Mouse (Mus musculus) liver (tissue): ENCODE measurements around the gene Vac14.

Source experiments
- DNase-seq: peaks from one replicate; pipeline ENCODE4 v3.0.0-alpha.2; 2020; ENCODE audit warnings: mixed read lengths

The Vac14 gene

GRCm38 (mm10) chr8:110694226-110694625, 75.8 kb downstream of the Vac14 start:
- DNase-seq: no peak

DNA sequence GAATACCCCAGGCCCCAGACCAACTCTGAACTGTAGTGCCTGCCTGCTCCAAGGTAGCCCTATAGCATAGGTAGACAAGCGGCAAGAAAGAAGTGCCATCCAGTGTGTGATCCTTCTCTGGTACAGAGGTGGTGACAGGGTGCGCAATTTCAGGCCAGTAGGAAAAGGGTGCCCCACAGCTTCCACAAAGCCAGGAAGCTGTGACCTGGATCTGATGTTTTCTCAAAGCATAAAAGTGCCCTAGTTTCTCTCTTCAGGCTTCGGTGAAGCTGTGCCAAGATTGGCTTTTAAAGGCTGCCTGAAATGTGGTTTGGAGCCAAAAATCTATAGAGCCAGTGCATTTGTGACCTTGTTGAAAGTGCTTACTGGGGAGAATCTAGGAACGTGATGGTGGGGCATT, 76.4 kb downstream of the Vac14 start:
- DNase-seq: no peak

GRCm38 (mm10) chr8:110695431-110695830, 77.0 kb downstream of the Vac14 start:
- no peak for DNase-seq

GRCm38 (mm10) chr8:110696051-110696450, 77.7 kb downstream of the Vac14 start:
- no peak for DNase-seq

GRCm38 (mm10) chr8:110697571-110697970, 79.2 kb downstream of the Vac14 start:
- DNase-seq: no peak

GRCm38 (mm10) chr8:110698098-110698497, 79.7 kb downstream of the Vac14 start:
- DNase-seq: no peak

GRCm38 (mm10) chr8:110699501-110699900, 81.1 kb downstream of the Vac14 start:
- DNase-seq: no peak

DNA sequence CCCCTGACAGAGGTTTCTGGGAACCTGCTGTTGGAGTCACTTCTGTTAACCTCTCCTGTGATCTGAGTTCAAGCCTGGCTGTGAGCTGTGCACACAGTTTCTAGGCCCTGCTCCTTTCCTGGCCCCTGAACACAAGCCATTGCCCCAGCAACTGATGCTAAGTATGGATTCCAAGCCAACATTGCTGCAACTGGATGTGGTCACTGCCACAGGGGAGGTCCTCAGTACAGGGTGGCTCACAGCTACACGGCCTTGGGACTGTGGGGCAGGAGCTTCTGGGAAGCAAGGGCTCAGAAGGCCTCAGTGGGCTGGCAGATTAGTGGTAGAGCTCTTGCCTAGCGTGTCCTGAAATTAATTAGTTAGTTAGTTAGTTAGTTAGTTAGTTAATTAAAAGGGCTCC, 82.2 kb downstream of the Vac14 start:
- DNase-seq: no peak

GRCm38 (mm10) chr8:110702636-110703459, 84.5 kb downstream of the Vac14 start:
- no peak for DNase-seq

DNA sequence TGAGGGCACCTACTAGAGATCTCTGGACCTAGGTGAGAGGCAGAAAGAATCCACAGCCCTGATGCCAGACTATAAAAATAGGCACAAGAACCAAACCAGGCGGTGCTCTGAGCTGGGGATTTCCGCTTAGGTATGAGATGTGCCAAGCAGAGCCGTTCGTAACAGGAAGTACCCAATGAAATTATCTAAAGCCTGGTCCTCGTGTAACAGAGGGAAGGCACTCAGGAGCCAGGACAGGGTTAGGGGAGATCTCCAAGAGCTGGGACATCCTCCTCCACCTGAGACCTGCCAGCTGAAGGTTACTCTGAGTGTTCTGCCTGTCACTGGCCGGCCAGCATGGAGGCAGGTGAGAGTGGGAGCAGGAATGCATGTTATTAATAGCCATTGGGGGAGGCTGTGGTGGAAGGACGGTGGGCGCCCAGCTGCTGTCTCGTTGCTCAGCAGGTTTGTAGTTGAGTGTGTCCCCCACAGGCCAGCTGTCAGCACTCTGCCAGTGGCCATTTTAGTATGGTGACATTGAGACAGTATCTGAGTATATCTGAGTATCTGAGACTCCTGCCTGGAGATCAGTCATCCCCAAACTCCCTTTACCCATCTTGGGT, 85.2 kb downstream of the Vac14 start:
- DNase-seq: no peak

DNA sequence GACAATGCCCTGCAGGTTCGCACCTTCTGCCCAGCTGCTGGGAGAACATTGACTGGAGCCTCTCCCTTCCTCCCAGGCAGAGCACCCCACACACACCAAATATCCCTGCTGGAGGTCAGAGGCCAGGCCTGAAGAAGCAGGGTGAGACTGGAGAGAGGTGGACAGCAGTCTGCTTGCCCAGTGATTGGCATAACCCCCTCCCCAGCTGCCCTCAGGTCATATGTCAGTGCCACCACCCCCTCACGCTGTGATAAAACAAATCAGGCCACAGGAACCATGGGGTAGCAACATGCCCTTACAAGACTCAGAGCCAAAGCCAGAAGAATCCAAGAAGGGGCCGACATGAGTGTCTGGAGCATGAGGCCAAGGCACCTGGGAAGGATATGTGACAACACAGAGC, 85.7 kb downstream of the Vac14 start:
- DNase-seq: no peak

DNA sequence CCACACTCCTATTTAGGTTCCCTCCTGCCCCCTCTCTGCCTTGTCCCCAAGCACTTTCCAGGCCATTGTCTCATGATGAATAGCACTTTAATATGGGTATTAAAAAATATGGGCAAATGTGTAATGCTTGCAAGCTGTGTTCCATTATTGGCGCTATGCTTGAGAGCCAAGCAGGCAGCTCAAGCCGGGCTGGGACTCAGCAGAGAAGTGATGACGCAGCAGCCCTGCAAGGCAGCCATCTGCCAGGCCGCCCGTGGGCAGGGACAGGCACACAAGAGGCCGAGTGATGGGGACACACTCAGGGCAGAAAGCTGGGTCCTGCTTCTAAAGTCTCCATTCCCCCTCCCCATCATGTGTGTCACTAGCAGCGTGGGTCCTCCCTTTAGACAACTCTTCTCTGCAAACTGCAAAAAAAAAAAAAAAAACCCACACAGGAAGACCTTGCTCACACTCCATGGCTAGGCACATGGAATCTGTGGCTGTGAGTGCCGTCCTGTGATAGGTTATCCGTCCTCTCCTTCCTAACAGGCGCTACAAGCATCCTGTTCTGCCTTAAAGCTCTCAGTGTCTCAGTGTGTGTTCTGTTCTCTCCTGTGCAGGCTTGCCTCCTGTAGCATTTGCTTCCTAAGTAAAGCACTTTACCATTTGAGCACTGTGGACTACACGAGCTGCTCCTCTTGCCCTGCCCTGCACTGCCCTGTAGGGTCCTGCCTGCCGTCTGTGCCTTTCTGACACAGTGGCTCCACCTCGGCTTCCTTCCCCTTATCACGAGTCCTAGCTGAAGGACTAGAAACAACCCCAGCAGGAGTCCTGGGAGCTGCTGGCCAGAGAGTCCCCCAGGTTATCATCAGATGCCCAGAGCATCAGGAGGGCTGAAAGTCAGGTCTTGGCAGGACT, 87.3 kb downstream of the Vac14 start:
- no peak for DNase-seq

DNA sequence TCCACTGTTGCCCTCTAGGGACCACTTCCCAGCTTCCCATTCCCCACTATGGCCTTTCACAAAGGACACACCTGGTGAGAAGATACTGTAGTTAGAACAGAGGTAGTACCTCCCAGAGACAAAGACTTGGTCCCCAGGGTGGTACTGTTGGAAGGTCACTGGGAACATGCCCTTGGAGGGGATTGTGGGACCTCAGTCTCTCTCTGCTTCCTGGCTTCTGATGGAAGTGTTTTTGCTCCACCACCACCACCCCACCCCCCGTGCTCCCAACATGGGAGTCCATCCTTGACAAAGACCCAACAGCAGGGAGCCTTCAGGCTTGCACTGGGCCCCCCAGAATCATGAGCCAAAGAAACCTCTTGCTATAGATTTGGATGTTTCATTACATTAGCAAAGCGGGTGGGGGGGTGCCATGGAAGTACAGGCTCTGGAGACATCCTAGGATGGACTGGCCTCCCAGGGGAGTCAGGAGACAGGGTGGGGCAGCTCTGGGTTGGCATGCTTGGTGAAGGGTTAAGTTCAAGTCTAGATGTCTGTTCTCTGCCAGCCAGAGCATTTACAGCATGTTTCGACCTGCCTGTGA, 88.0 kb downstream of the Vac14 start:
- no peak for DNase-seq

DNA sequence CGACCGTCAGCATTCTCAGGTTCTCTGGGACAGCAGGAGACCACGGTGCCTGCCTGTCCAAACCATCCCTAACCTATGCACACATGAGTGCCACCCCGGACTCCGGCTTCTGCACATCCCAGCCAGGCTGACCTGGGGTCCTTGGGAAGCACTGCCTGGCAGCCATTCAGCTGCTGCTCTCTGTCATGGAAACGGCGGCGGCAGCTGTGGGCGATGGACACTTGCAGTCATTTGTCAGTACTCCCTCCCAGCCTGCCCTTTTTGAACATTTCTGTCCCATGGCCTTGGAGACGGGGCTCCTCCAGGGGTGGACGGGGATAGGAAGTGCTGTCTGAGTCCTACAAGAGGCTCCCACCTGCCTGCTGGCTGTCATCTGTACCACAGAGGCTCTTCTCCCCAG, 90.0 kb downstream of the Vac14 start:
- DNase-seq: no peak

DNA sequence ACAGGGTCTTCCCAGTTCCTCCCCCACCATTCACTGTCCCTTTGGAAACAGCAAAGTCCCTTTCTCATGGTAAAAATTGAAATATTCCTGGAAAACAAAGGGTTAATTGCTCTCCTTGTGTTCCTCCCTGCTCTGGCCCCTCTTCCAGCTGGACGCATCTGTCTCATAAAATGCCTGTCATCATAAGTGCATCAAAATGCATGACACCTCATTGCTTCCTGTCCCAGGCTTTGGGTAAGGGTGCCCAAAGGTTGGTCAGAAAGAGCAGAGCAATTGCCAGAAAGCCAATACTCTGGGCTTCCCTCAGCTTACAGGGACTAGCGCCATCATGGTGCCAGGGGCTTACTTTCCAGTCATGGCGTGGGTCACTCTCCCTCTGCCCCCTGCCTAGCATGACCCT, 92.2 kb downstream of the Vac14 start:
- no peak for DNase-seq

- DNase-seq: no peak
Observed at GRCm38 (mm10) chr8:110711271-110711934, 93.0 kb downstream of the Vac14 start.

- no peak for DNase-seq
Observed at GRCm38 (mm10) chr8:110713073-110713472, 94.7 kb downstream of the Vac14 start.

- no peak for DNase-seq
Observed at GRCm38 (mm10) chr8:110714827-110715519, 96.6 kb downstream of the Vac14 start.

GRCm38 (mm10) chr8:110716075-110716474, 97.7 kb downstream of the Vac14 start:
- DNase-seq: no peak

DNA sequence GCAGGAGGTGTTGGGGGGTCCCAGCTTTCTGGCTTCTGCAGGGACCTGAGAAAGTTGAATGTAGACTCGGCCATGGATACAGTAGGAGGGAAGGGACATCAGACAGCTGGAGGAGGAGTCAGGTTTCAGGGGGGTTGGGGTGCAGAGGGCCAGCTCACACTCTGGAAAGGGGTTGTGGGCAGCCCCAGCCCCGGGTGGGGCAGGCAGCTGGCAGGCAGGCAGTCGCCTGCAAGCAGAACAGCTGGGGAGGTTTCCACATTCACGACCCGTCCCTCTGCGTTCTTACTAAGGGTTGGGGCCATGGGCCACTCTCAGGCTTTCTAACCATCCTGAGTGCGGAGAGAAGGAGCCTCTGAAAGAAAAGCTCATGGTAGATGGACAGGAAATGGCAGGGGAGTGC, 98.7 kb downstream of the Vac14 start:
- no peak for DNase-seq

DNA sequence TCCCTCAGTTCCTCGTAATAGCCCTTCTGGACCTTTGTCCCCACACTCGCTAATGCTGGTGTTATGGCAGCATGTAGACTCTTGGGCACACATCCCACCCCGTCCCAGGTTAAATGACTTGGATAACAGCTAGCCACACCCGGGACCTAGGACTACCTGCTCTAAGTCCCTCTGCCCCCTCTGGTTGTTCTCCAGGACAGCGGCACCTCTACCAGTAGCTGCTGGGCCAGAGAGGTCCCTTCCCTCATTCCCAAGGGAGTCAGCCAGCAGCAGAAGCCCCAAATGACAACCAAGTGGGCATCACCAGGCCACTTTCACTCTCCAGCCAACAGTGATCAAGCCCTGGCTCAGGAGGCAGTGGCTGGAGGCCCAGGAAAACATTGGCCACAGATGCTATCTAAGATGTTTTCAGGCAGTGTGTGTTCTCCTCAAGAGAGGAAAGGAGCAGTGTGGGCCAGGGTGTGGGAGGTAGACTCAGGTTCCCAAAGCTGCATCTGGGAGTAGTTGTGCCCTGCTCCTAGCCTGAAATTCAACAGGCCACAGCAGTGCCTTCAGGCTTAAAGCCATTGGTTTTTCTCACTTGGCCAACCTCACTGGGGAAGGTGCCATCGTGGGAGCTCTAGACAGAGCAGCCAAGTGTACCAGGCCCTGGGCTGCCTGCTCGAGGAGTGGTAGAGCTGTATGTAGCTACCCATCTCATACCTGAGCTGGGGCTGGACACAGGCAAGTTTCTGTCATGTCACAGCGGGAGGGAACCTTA, 100.0 kb downstream of the Vac14 start:
- no peak for DNase-seq
